Mouse (Mus musculus) heart, adult 2 months (tissue): Measurements from ENCODE around the gene Rab13.

Experiments used
- CTCF ChIP-seq: fragments of 200-600 bp; IDR thresholded peaks from 2 replicates; pipeline ENCODE4 v1.8.1; 2022; ENCODE audit warnings: antibody characterized with exemption, mild to moderate bottlenecking, moderate library complexity
- EP300 ChIP-seq: fragments of 200-500 bp; IDR thresholded peaks from 2 replicates; pipeline ENCODE4 v1.6.1; 2011; ENCODE audit warnings: low read depth, low read length, control low read depth; ENCODE audit not compliant: insufficient read depth

- TF ChIP-seq CTCF (no peak), EP300 (no peak)
Observed at GRCm38 (mm10) chr3:90197548-90197947, 15.9 kb upstream of the Rab13 start.
